Comparison of ENCODE assay signal across 25 mouse cellular contexts in genomic region chr10:61063271-61063864, GRCm38 (mm10). TPM values are rescaled to one million over a fixed set of nuclear protein-coding genes. Genes with fewer than 3 reads are reported as not detected.
DNase-seq lines count a peak whose midpoint lies in the region; ATAC-seq lines count a peak whose summit lies in the region.
"Had no signal": no experiment of that assay in that cellular context is flagged by ENCODE, and none has a peak within 500 bp of the region (broad histone marks: within the 10 kb centered on the region; RNA-seq: fewer than 3 reads in every experiment).

No protein-coding gene starts in this region.

- H3K27me3 ChIP-seq in midbrain, embryonic 11.5 days (ENCODE audit: control insufficient read depth, insufficient read depth, low read length), result no peaks in the 10 kb centered on the region
- peaks cover 8% of the 10 kb centered on the region; the same call in 1 of the 2 replicates for H3K27me3 ChIP-seq in midbrain, embryonic 13.5 days
- H3K27me3 ChIP-seq: embryonic facial prominence, embryonic 13.5 days; forebrain, embryonic 12.5 days; intestine, embryonic 15.5 days had no signal

- ATAC-seq in midbrain, embryonic 11.5 days (ENCODE audit: low FRiP score), result no peak
- no peak for ATAC-seq in midbrain, embryonic 13.5 days
- ATAC-seq: CD4-positive, CD25-positive, alpha-beta regulatory T cell, adult 4 months; forebrain, embryonic 16.5 days; hindbrain, embryonic 16.5 days; intestine, embryonic 15.5 days had no signal

- H3K9ac ChIP-seq in midbrain, embryonic 11.5 days (ENCODE audit: low read length), result no peak overlapping the region
- no peak overlapping the region for H3K9ac ChIP-seq in midbrain, embryonic 13.5 days (replicated peaks)
- H3K9ac ChIP-seq: embryonic facial prominence, embryonic 13.5 days; forebrain, embryonic 12.5 days; hindbrain, embryonic 12.5 days; intestine, embryonic 15.5 days had no signal

- no peaks in the 10 kb centered on the region for H3K36me3 ChIP-seq in midbrain, embryonic 11.5 days (ENCODE audit: control insufficient read depth, insufficient read depth, low read length)
- H3K36me3 ChIP-seq in midbrain, embryonic 13.5 days, result no peaks in the 10 kb centered on the region
- H3K36me3 ChIP-seq: embryonic facial prominence, embryonic 10.5 days; embryonic facial prominence, embryonic 13.5 days; forebrain, embryonic 12.5 days; hindbrain, embryonic 12.5 days; intestine, embryonic 15.5 days had no signal

- peaks cover 10% of the 10 kb centered on the region for H3K4me1 ChIP-seq in midbrain, embryonic 11.5 days (ENCODE audit: control insufficient read depth, insufficient read depth, low read length)
- peaks cover 25% of the 10 kb centered on the region for H3K4me1 ChIP-seq in midbrain, embryonic 13.5 days (replicated peaks)

- DNase-seq in midbrain, embryonic 11.5 days (ENCODE audit: low spot score, missing footprints), result peak; percentile 85
- DNase-seq in ES-CJ7 (ENCODE audit: low read depth, low spot score) (peak; percentile 53), ZHBTc4 (ENCODE audit: low read depth, low spot score) (peak; percentile 45)
- no peak for DNase-seq in lung, postnatal 14 days
- no peak for DNase-seq in cerebellum, postnatal 25 days
- DNase-seq: adrenal gland, adult 2 months; adrenal gland, postnatal 14 days; cerebellum, adult 11 months; cerebellum, adult 2 months; cerebellum, adult 9-11 months; cerebellum, postnatal 36 days; embryo, embryonic 11 days; gastrocnemius, postnatal 10 days; gastrocnemius, postnatal 36 days; kidney, adult 11 months had no signal

- WGBS in midbrain, embryonic 11.5 days, result 70% methylated on average over 10 of the region's 10 CpGs
- WGBS in midbrain, embryonic 13.5 days, result 59% methylated on average over 10 of the region's 10 CpGs

- H3K4me2 ChIP-seq in midbrain, embryonic 11.5 days, result no peak overlapping the region
- H3K4me2 ChIP-seq in midbrain, embryonic 13.5 days (replicated peaks), result no peak overlapping the region
- H3K4me2 ChIP-seq: embryonic facial prominence, embryonic 13.5 days; forebrain, embryonic 12.5 days; hindbrain, embryonic 12.5 days; intestine, embryonic 15.5 days had no signal

- no peak overlapping the region for H3K4me3 ChIP-seq in midbrain, embryonic 11.5 days (ENCODE audit: low read depth, low read length)
- no peak overlapping the region for H3K4me3 ChIP-seq in midbrain, embryonic 13.5 days (replicated peaks)
- H3K4me3 ChIP-seq: embryonic facial prominence, embryonic 10.5 days; embryonic facial prominence, embryonic 13.5 days; erythroblast, embryonic 14.5 days; forebrain, embryonic 12.5 days; hindbrain, embryonic 12.5 days; intestine, embryonic 15.5 days had no signal

- H3K27ac ChIP-seq in midbrain, embryonic 11.5 days (ENCODE audit: low read depth, low read length), result no peak overlapping the region
- H3K27ac ChIP-seq in midbrain, embryonic 13.5 days, result no peak overlapping the region
- H3K27ac ChIP-seq: embryonic facial prominence, embryonic 13.5 days; forebrain, embryonic 12.5 days; hindbrain, embryonic 12.5 days; intestine, embryonic 15.5 days had no signal

- no peaks in the 10 kb centered on the region for H3K9me3 ChIP-seq in midbrain, embryonic 11.5 days (ENCODE audit: control insufficient read depth, low read length)
- H3K9me3 ChIP-seq in midbrain, embryonic 13.5 days, result no peaks in the 10 kb centered on the region
- H3K9me3 ChIP-seq: embryonic facial prominence, embryonic 10.5 days; embryonic facial prominence, embryonic 13.5 days; forebrain, embryonic 12.5 days; hindbrain, embryonic 12.5 days; intestine, embryonic 15.5 days had no signal

RNA-seq across cellular contexts. Expression of gene Pcbd1, which starts 25.8 kb away (rescaled TPM):
- 29.9 and 31.0 TPM in 2 replicates for polyA plus RNA-seq in midbrain, embryonic 11.5 days (2014; fragmentation: Nextera tagmentation; extraction: Ambion mirVana)
- 31.8 and 32.6 TPM in 2 replicates for polyA plus RNA-seq in midbrain, embryonic 13.5 days (2015; fragmentation: Nextera tagmentation; extraction: Ambion mirVana)

Comparison
In these comparisons a context has a peak if more than half of its experiments do, and no peak if none do; other contexts are left out.
1. DNase-seq: peak in midbrain, embryonic 11.5 days (single experiment), ES-CJ7 (single experiment) and ZHBTc4 (single experiment); none in lung, postnatal 14 days (single experiment) and cerebellum, postnatal 25 days (0 of 2).